Mouse (Mus musculus) liver, embryonic 13.5 days (tissue): ENCODE measurements around the gene Arhgef17. TPM values are rescaled to one million over a fixed set of nuclear protein-coding genes. Genes with fewer than 3 reads are reported as not detected.

Experiments used
- ATAC-seq: fragments of 200-750 bp; cut with Nextera tagmentation; 2 replicates; pipeline ENCODE4 v1.8.0; 2017; ENCODE audit warnings: low read depth, mild to moderate bottlenecking, moderate number of reproducible peaks, moderate library complexity
- DNase-seq: peaks from one replicate; pipeline ENCODE4 v3.0.0; 2022
- H3K27ac ChIP-seq: fragments of 300-500 bp; sonication (generic); 2 replicates; pipeline ENCODE4 v1.5.1; 2015; ENCODE audit warnings: moderate library complexity, mild to moderate bottlenecking, inconsistent platforms
- H3K27me3 ChIP-seq: fragments of 300-500 bp; sonication (generic); 2 replicates; pipeline ENCODE4 v1.6.1; 2015; ENCODE audit warnings: mild to moderate bottlenecking, inconsistent platforms
- H3K36me3 ChIP-seq: fragments of 300-500 bp; sonication (generic); 2 replicates; pipeline ENCODE4 v1.6.1; 2015; ENCODE audit warnings: mild to moderate bottlenecking, inconsistent platforms
- H3K4me1 ChIP-seq: fragments of 300-500 bp; sonication (generic); replicated peaks from 2 replicates; pipeline ENCODE4 v1.6.1; 2015; ENCODE audit warnings: inconsistent platforms
- H3K4me2 ChIP-seq: fragments of 300-500 bp; sonication (generic); 2 replicates; pipeline ENCODE4 v1.6.1; 2015; ENCODE audit warnings: inconsistent platforms, mild to moderate bottlenecking, moderate library complexity
- H3K4me3 ChIP-seq: fragments of 300-500 bp; sonication (generic); replicated peaks from 2 replicates; pipeline ENCODE4 v1.5.1; 2015; ENCODE audit warnings: mild to moderate bottlenecking, inconsistent platforms
- H3K9ac ChIP-seq: fragments of 300-500 bp; sonication (generic); 2 replicates; pipeline ENCODE4 v1.6.1; 2015; ENCODE audit warnings: mild to moderate bottlenecking, inconsistent platforms
- H3K9me3 ChIP-seq: fragments of 300-500 bp; sonication (generic); replicated peaks from 2 replicates; pipeline ENCODE4 v1.6.1; 2016; ENCODE audit warnings: inconsistent platforms
- WGBS: fragments of 180-500 bp; shearing (Covaris S2); methylation state at CpG from one replicate; pipeline ENCODE4 v1.1.7; 2015; ENCODE audit not compliant: insufficient replicate concordance; 5-methylcytosine and 5-hydroxymethylcytosine counted together
- polyA plus RNA-seq: library from polyadenylated mRNA; unstranded; fragments of >200 nt; fragmentation: Nextera tagmentation; extraction: Ambion mirVana; gene quantifications from 2 replicates; pipeline ENCODE4 v1.2.1, GENCODE M21; 2015

Arhgef17 gene
- polyA plus RNA-seq, 1 experiment from 2014 or later = 0.53 TPM

DNA sequence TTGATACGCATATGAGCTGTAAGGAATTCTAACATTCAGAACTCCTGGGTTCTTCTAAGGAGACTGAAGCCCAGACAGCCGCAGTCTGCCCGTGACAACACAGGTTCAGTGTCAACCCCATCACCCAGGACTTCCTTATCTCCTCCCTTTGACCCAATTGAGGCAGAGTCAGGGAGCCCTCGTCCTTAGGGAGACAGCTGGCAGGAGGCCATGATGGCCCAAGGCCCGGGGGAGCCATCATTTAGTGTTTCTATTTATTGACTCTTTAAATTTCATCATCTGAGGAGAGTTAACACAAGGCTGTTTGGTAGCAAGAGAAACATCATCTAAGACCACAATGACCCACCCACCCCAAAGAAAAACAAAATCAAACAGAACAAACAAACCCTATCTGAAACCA, 60.0 kb downstream of the Arhgef17 start:
- Histone ChIP-seq H3K4me1 (peaks cover 49% of the 10 kb centered on the region), H3K36me3 (peaks cover 13% of the 10 kb centered on the region; the same call in 1 of the 2 replicates), H3K9ac (no peak overlapping the region), H3K4me2 (no peak overlapping the region), H3K4me3 (no peak overlapping the region), H3K27me3 (no peaks in the 10 kb centered on the region), H3K27ac (no peak overlapping the region), H3K9me3 (no peaks in the 10 kb centered on the region)
- no peak for DNase-seq
- ATAC-seq = no peak
- 59% methylated on average over 5 of the region's 5 CpGs for WGBS

DNA sequence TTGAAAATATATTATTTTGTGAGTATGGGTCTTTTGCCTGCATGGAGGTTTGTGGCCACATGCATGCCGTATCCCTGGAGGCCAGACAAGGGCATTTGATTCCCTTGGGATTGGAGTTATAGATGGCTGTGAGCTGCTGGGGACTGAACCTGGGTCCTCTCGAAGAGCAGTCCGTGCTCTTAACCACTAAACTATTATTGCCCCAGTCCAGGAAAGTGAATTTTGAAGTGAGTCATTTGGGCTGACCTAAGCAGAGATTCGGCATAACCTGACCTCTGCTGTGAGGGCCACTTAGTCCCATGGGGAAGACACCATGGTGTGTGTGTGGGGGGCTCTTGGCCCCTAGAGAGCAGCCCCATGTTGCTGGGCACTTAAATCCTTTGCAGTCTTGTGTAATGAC, 60.6 kb downstream of the Arhgef17 start:
- WGBS = 73% methylated on average over 4 of the region's 4 CpGs
- peaks cover 47% of the 10 kb centered on the region for H3K4me1 ChIP-seq
- no peak overlapping the region for H3K27ac ChIP-seq
- H3K36me3 ChIP-seq = peaks cover 10% of the 10 kb centered on the region; the same call in 1 of the 2 replicates
- no peak overlapping the region for H3K9ac ChIP-seq
- ATAC-seq = no peak
- H3K4me3 ChIP-seq = no peak overlapping the region
- H3K27me3 ChIP-seq = no peaks in the 10 kb centered on the region
- DNase-seq = no peak
- H3K9me3 ChIP-seq = no peaks in the 10 kb centered on the region
- H3K4me2 ChIP-seq = no peak overlapping the region

DNA sequence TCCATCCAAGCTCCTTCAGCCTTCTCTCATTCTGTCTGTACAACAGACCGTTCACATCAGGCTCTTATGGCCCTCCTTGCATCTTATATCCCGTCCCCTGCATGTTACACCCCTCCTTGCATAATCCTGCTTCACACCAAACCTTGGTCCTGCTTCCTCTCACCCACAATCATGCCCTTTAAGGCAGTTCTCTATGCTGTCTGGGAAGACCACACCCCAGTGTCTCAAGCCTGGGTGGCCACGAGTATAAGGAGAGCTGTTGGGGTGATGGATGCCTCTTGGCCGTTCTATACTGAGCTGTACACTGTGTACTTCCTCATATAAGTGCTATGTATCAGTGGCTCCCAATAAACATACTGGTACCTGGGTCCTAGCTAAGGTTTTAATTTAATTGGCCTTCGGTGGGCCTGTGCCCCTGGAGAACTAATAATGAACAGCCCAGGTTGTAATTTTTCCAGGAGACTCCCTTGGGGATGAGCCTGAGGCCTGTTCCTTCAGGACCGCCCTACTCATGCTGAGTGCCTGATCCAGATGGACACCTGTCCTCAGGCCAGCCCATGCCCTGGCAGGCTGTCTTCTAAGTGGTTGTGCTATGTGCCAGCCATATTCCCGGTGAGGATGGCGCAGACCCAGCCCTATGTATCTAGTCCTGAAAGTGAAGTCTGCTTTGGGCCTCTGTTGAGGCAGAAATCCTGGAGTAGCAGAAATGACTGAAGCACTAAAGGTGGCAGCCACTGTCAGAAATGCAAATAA, 61.9 kb downstream of the Arhgef17 start:
- WGBS = 68% methylated on average over 8 of the region's 8 CpGs
- Histone ChIP-seq H3K9me3 (no peaks in the 10 kb centered on the region), H3K36me3 (peaks cover 9% of the 10 kb centered on the region; the same call in 1 of the 2 replicates), H3K9ac (no peak overlapping the region), H3K27me3 (no peaks in the 10 kb centered on the region), H3K27ac (no peak overlapping the region), H3K4me1 (peaks cover 42% of the 10 kb centered on the region), H3K4me2 (no peak overlapping the region), H3K4me3 (no peak overlapping the region)
- DNase-seq = no peak
- ATAC-seq = no peak

DNA sequence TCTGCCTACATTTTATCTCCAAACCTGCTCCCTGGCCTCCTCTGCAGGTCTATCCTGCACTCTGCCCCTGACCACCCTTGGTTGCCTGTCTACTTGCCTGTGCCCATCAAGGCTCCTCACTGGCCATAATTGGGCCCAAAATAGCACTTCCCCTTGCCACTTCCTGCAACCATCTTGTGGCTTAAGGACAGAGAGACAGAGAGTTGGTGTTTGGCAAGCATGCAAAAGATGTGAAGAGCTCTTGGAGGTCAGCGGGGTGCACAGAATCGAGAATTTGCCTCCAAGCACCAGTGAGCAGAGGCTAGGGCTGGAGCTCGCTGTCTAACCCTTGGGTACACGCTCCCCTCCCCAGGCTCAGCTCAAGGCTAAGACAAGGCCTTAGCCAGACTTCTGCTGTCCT, 63.4 kb downstream of the Arhgef17 start:
- WGBS = 51% methylated on average over 4 of the region's 4 CpGs
- no peak for DNase-seq
- peak overlapping the region; percentile 66 for H3K27ac ChIP-seq
- H3K4me2 ChIP-seq = no peak overlapping the region
- no peaks in the 10 kb centered on the region for H3K9me3 ChIP-seq
- peaks cover 9% of the 10 kb centered on the region; the same call in 1 of the 2 replicates for H3K36me3 ChIP-seq
- H3K4me1 ChIP-seq = peaks cover 42% of the 10 kb centered on the region
- H3K27me3 ChIP-seq = no peaks in the 10 kb centered on the region
- no peak overlapping the region for H3K4me3 ChIP-seq
- ATAC-seq = no peak
- no peak overlapping the region for H3K9ac ChIP-seq

DNA sequence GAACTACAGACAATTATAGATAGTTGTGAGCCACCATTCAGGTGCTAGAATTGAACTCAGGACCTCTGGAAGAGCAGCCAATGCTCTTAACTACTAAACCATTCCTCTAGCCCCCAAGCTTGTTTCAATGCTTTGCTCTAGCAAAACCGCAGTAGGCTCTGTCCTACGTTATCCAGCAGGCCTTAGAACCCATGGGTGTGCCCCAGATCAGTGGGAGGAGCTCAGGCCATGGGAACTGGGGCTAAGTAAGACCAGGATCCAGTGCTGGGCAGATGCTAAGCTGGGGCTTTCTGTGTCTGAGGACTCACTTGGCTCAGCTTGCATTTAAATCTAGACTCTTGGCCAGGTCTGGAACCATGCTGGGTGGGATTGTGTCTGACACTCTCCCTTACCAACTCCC, 64.3 kb downstream of the Arhgef17 start:
- H3K4me3 ChIP-seq = no peak overlapping the region
- DNase-seq (no peak), ATAC-seq (no peak)
- peak overlapping the region; percentile 38; the same call in 1 of the 2 replicates for H3K27ac ChIP-seq
- no peaks in the 10 kb centered on the region for H3K27me3 ChIP-seq
- peak overlapping the region; percentile 1; the same call in 1 of the 2 replicates for H3K9ac ChIP-seq
- H3K36me3 ChIP-seq = no peaks in the 10 kb centered on the region
- H3K9me3 ChIP-seq = no peaks in the 10 kb centered on the region
- H3K4me2 ChIP-seq = no peak overlapping the region
- peaks cover 41% of the 10 kb centered on the region for H3K4me1 ChIP-seq
- 31% methylated on average over 2 of the region's 2 CpGs for WGBS

DNA sequence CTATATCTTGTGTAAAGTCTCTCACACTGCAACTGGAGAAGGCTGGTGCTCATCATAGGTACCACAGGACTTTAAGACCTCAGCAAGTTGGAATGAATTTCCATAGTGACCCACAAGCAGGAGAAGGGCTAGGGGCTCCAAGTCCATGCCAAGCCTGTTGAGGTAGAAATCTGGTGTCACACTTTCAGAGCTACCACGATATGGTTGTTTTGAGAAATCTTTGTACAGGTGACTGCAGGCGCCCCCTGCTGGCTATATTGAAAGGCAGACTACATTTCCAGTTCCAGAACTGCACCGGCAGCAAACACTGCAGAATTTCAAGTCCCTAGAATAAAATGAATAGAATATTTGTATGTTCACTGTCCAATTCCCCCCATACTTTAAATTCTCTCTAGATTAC, 65.2 kb downstream of the Arhgef17 start:
- Histone ChIP-seq H3K4me1 (peaks cover 40% of the 10 kb centered on the region), H3K4me3 (no peak overlapping the region), H3K27me3 (no peaks in the 10 kb centered on the region), H3K27ac (no peak overlapping the region), H3K36me3 (no peaks in the 10 kb centered on the region), H3K4me2 (no peak overlapping the region), H3K9ac (no peak overlapping the region), H3K9me3 (no peaks in the 10 kb centered on the region)
- ATAC-seq (no peak), DNase-seq (peak; percentile 57)
- WGBS = 7% methylated on average over 3 of the region's 3 CpGs

DNA sequence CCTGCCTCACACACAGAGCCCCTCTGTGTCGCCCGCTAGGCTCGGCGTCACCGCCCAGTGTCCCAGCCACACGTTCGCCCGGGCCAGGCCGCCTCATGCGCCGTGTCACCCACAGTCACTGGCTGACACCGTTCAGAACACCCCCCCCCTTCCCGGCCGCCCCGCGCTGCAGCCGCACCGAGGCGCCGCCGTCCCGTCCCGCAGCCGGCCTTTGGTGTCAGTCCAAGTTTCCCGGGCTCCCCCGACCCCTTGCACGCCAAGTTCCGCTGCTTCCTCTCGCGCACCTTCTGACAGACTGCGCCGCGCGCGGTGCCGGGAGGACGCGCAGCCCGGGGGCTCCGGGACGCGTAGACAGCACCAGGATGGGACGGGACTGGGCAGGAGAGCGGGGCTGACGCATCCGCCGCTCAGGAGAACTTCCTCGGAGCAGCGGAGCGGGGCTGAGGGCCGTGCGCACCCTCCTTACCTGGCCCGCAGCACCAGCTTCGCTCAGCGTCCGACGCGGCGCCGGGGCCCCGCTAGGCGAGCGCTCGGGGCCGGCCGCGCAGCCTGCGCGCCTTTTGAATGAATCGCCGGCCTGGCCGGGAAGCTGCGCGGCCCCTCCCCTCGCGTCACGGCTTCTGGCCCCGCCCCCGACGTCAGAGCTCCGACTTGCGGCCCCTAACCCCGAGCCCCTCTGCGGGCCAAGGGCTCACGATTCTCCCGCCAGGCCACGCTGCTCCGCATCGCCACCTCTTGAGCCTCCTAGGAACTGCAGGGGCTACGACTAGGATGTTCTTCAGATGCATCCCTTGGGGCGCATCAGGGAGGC, 68.9 kb downstream of the Arhgef17 start, which contains the start of gene Relt:
Gene Relt, minus strand, starts transcription at position 619 of the 811 bp plus-strand sequence.
- Histone ChIP-seq H3K27ac (peak within 1 kb of the TSS; percentile 93), H3K9me3 (no peaks in the 10 kb centered on the region), H3K4me2 (peak within 1 kb of the TSS; percentile 89), H3K9ac (peak within 1 kb of the TSS; percentile 99), H3K36me3 (peaks cover 26% of the 10 kb centered on the region), H3K4me3 (peak within 1 kb of the TSS; percentile 96), H3K4me1 (peaks cover 54% of the 10 kb centered on the region), H3K27me3 (no peaks in the 10 kb centered on the region)
- ATAC-seq = peak; percentile 82
- WGBS = under 1% methylated on average over 91 of the region's 91 CpGs
- peak; percentile 94 for DNase-seq

DNA sequence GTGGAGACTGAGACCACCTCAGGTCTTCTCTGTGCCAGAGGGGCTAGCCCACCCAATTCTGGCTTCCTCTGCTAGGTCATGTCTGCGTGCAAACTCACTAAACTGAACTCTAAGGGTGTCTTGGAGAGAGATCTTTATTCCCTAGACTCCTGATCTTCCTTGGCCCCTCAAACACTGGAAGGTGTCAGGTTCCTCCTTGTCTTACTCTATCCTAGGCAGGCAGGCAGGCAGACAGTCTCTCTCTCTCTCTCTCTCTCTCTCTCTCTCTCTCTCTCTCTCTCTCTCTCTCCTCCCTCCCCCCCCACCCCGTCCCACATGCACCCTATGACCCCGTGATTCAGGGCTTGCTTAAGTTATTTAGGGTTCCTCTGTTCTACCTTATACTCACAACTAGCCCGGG, 69.6 kb downstream of the Arhgef17 start:
- Histone ChIP-seq H3K9me3 (no peaks in the 10 kb centered on the region), H3K4me1 (peaks cover 54% of the 10 kb centered on the region), H3K4me3 (peak overlapping the region; percentile 96), H3K9ac (peak overlapping the region; percentile 99), H3K27me3 (no peaks in the 10 kb centered on the region), H3K36me3 (peaks cover 33% of the 10 kb centered on the region), H3K4me2 (peak overlapping the region; percentile 89), H3K27ac (peak overlapping the region; percentile 93)
- peak; percentile 7 for ATAC-seq
- DNase-seq = no peak
- WGBS = 3% methylated on average over 4 of the region's 4 CpGs

DNA sequence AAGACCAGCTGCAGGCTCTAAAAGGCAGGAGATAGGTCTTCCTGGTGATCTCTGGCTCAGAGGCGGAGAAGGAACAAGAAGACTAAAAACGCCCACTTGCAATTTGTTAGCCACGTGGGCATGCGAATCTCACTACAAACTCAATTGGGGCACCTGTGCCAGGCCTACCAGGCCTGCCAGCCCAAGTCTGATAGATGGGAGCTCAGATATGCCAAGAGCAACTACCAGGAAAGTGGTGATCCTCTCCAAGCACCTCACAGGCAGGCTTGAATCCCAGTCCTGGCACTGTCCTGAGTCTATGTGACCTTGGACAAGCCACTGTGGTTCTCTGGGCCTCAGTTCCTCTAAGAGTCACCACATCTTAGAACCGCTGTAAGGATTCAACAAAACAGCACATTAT, 70.7 kb downstream of the Arhgef17 start:
- H3K27ac ChIP-seq = peak overlapping the region; percentile 93
- H3K9ac ChIP-seq = peak overlapping the region; percentile 99
- no peak for ATAC-seq

DNA sequence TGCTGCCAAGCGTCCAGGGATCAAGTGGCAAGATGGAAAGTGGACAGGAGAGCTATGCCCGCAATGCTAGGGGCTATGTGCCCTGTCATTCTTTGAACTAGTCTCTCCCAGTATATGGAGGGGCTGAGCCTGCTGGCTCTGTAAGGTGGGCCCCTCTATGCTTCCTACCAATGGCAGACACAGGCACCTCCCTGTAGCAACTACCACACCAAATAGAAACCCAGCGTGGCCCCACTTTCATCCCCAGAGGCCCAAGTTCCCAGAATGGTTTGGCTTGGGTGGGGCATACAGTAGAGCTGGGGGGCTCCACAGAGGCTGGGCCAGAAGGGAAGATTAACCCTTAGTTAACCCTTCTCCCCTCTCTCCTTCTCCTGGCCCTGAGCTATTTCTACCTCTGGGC, 71.5 kb downstream of the Arhgef17 start:
- no peaks in the 10 kb centered on the region for H3K9me3 ChIP-seq
- 27% methylated on average over 3 of the region's 3 CpGs for WGBS
- peaks cover 69% of the 10 kb centered on the region for H3K4me1 ChIP-seq
- H3K27me3 ChIP-seq = no peaks in the 10 kb centered on the region
- H3K4me3 ChIP-seq = peak overlapping the region; percentile 96
- DNase-seq (peak; percentile 67), ATAC-seq (peak; percentile 73)
- peak overlapping the region; percentile 99 for H3K9ac ChIP-seq
- peaks cover 50% of the 10 kb centered on the region for H3K36me3 ChIP-seq
- H3K27ac ChIP-seq = peak overlapping the region; percentile 93
- peak overlapping the region; percentile 89 for H3K4me2 ChIP-seq

More for the DNA sequence above, 70.7 kb downstream of the Arhgef17 start:
- DNase-seq = no peak
- Histone ChIP-seq H3K4me2 (peak overlapping the region; percentile 89), H3K4me3 (peak overlapping the region; percentile 96), H3K27me3 (no peaks in the 10 kb centered on the region), H3K4me1 (peaks cover 62% of the 10 kb centered on the region), H3K9me3 (no peaks in the 10 kb centered on the region), H3K36me3 (peaks cover 44% of the 10 kb centered on the region)
- WGBS = 65% methylated on average over 5 of the region's 5 CpGs
